Mouse (Mus musculus) hindbrain, postnatal 0 days (tissue): ENCODE results near the gene Dyrk1b. TPM values are rescaled to one million over a fixed set of nuclear protein-coding genes. Genes with fewer than 3 reads are reported as not detected.

Experiments used
- ATAC-seq: fragments of 200-750 bp; cut with Nextera tagmentation; 2 replicates; pipeline ENCODE4 v1.8.0; 2017; ENCODE audit warnings: mild to moderate bottlenecking, moderate TSS enrichment, moderate library complexity
- DNase-seq: peaks from one replicate; pipeline ENCODE4 v3.0.0-alpha.2; 2015; ENCODE audit warnings: low spot score
- H3K27ac ChIP-seq: fragments of 300-500 bp; sonication (generic); 2 replicates; pipeline ENCODE4 v1.5.1; 2014; ENCODE audit warnings: mild to moderate bottlenecking
- H3K27me3 ChIP-seq: fragments of 300-500 bp; sonication (generic); 2 replicates; pipeline ENCODE4 v1.6.1; 2014; ENCODE audit warnings: low read length, mixed read lengths; ENCODE audit not compliant: insufficient read depth
- H3K36me3 ChIP-seq: fragments of 300-500 bp; sonication (generic); 2 replicates; pipeline ENCODE4 v1.6.1; 2014; ENCODE audit warnings: low read length, mixed read lengths; ENCODE audit not compliant: insufficient read depth
- H3K4me1 ChIP-seq: fragments of 300-500 bp; sonication (generic); 2 replicates; pipeline ENCODE4 v1.6.1; 2014; ENCODE audit warnings: antibody characterized with exemption, low read length, mixed read lengths; ENCODE audit not compliant: insufficient read depth
- H3K4me2 ChIP-seq: fragments of 300-500 bp; sonication (generic); 2 replicates; pipeline ENCODE4 v1.6.1; 2014; ENCODE audit warnings: low read depth, mild to moderate bottlenecking, low read length, moderate library complexity, mixed read lengths
- H3K4me3 ChIP-seq: fragments of 300-500 bp; sonication (generic); 2 replicates; pipeline ENCODE4 v1.5.1; 2014; ENCODE audit warnings: low read length
- H3K9ac ChIP-seq: fragments of 300-500 bp; sonication (generic); replicated peaks from 2 replicates; pipeline ENCODE4 v1.6.1; 2014; ENCODE audit warnings: mild to moderate bottlenecking, low read length, moderate library complexity, mixed read lengths
- H3K9me3 ChIP-seq: fragments of 300-500 bp; sonication (generic); 2 replicates; pipeline ENCODE4 v1.6.1; 2016; ENCODE audit warnings: low read length, mixed read lengths
- CTCF ChIP-seq: IDR thresholded peaks from 2 replicates; pipeline ENCODE4 v1.5.1; 2016; ENCODE audit warnings: antibody characterized with exemption, control low read depth, low read depth
- WGBS: fragments of 180-500 bp; shearing (Covaris S2); extraction: QIAGEN DNeasy Blood & Tissue Kit; methylation state at CpG from one replicate; pipeline ENCODE4 v1.1.7; 2014; 5-methylcytosine and 5-hydroxymethylcytosine counted together
- polyA plus RNA-seq: library from polyadenylated mRNA; unstranded; fragments of >200 nt; fragmentation: Nextera tagmentation; extraction: Ambion mirVana; gene quantifications from 2 replicates; pipeline ENCODE4 v1.2.1, GENCODE M21; 2015
- total RNA-seq: library from RNA; depleted of rRNA; stranded (reverse); fragments of >200 nt; gene quantifications from 2 replicates; pipeline ENCODE4 v1.2.3, GENCODE M21; 2014

Gene Dyrk1b
- total and polyA plus RNA-seq, 2 experiments from 2014 or later: 7.8 to 36.7 TPM

- H3K36me3 ChIP-seq: peaks cover 58% of the 10 kb centered on the region
- TF ChIP-seq CTCF: no peak
- ATAC-seq: peak; percentile 94
- H3K4me1 ChIP-seq: peaks cover 9% of the 10 kb centered on the region; the same call in 1 of the 2 replicates
- H3K4me3 ChIP-seq: peak overlapping the region; percentile 95
- H3K27ac ChIP-seq: peak overlapping the region; percentile 96
- peak; percentile 99 for DNase-seq
- H3K9ac ChIP-seq: peak overlapping the region; percentile 89
- no peaks in the 10 kb centered on the region for H3K9me3 ChIP-seq
- WGBS: 2% methylated on average over 33 of the region's 56 CpGs
- H3K4me2 ChIP-seq: peak overlapping the region; percentile 82
- H3K27me3 ChIP-seq: no peaks in the 10 kb centered on the region
Measured at GRCm38 (mm10) chr7:28179741-28180377, 590 bp downstream of the Dyrk1b start.

- TF ChIP-seq CTCF: no peak
- Histone ChIP-seq H3K36me3 (peaks cover 66% of the 10 kb centered on the region), H3K9me3 (no peaks in the 10 kb centered on the region), H3K27me3 (no peaks in the 10 kb centered on the region), H3K4me2 (peak overlapping the region; percentile 82), H3K9ac (peak overlapping the region; percentile 89), H3K27ac (peak overlapping the region; percentile 96), H3K4me3 (peak overlapping the region; percentile 95), H3K4me1 (peaks cover 9% of the 10 kb centered on the region; the same call in 1 of the 2 replicates)
- WGBS: 68% methylated on average over 5 of the region's 5 CpGs
- ATAC-seq (no peak), DNase-seq (no peak)
Measured at GRCm38 (mm10) chr7:28180890-28181289, 1.6 kb downstream of the Dyrk1b start.

- ATAC-seq (no peak), DNase-seq (no peak)
- H3K36me3 ChIP-seq: peaks cover 64% of the 10 kb centered on the region
- peak overlapping the region; percentile 89; the same call in 1 of the 2 replicates for H3K9ac ChIP-seq
- peaks cover 9% of the 10 kb centered on the region; the same call in 1 of the 2 replicates for H3K4me1 ChIP-seq
- TF ChIP-seq CTCF: no peak
- WGBS: 96% methylated on average over 12 of the region's 12 CpGs
- H3K9me3 ChIP-seq: no peaks in the 10 kb centered on the region
- no peak overlapping the region; the same call in 1 of the 2 replicates for H3K27ac ChIP-seq
- H3K4me2 ChIP-seq: peak overlapping the region; percentile 82; the same call in 1 of the 2 replicates
- no peak overlapping the region for H3K4me3 ChIP-seq
- H3K27me3 ChIP-seq: no peaks in the 10 kb centered on the region
Measured at GRCm38 (mm10) chr7:28181376-28181775, 2.1 kb downstream of the Dyrk1b start.

- Histone ChIP-seq H3K27me3 (no peaks in the 10 kb centered on the region), H3K27ac (no peak overlapping the region), H3K4me2 (no peak overlapping the region), H3K36me3 (peaks cover 66% of the 10 kb centered on the region), H3K9ac (no peak overlapping the region), H3K4me1 (peaks cover 9% of the 10 kb centered on the region; the same call in 1 of the 2 replicates), H3K9me3 (no peaks in the 10 kb centered on the region), H3K4me3 (no peak overlapping the region)
- WGBS: 98% methylated on average over 22 of the region's 22 CpGs
- no peak for TF ChIP-seq CTCF
- ATAC-seq: no peak
- no peak for DNase-seq
Measured at GRCm38 (mm10) chr7:28182320-28182719, 3.1 kb downstream of the Dyrk1b start.

GRCm38 (mm10) chr7:28185884-28186283 lies 6.6 kb downstream of the Dyrk1b start:
- 0 out of 2 replicates have a peak, but pooled peaks have one; percentile 19 for ATAC-seq

GRCm38 (mm10) chr7:28186631-28187030 lies 7.4 kb downstream of the Dyrk1b start:
- Histone ChIP-seq H3K4me2 (no peak overlapping the region), H3K36me3 (peaks cover 83% of the 10 kb centered on the region), H3K4me3 (no peak overlapping the region), H3K9me3 (no peaks in the 10 kb centered on the region), H3K4me1 (no peaks in the 10 kb centered on the region), H3K27ac (no peak overlapping the region), H3K27me3 (no peaks in the 10 kb centered on the region), H3K9ac (no peak overlapping the region)
- WGBS: 88% methylated on average over 8 of the region's 8 CpGs
- TF ChIP-seq CTCF: no peak
- DNase-seq (no peak), ATAC-seq (peak; percentile 5; the same call in 1 of the 2 replicates)

More at GRCm38 (mm10) chr7:28185884-28186283, 6.6 kb downstream of the Dyrk1b start:
- no peak overlapping the region for H3K4me2 ChIP-seq
- no peak for TF ChIP-seq CTCF
- H3K9me3 ChIP-seq: no peaks in the 10 kb centered on the region
- peaks cover 5% of the 10 kb centered on the region; the same call in 1 of the 2 replicates for H3K4me1 ChIP-seq
- no peak overlapping the region for H3K27ac ChIP-seq
- no peak for DNase-seq
- H3K9ac ChIP-seq: no peak overlapping the region
- H3K36me3 ChIP-seq: peaks cover 81% of the 10 kb centered on the region
- WGBS: 92% methylated on average over 14 of the region's 14 CpGs
- no peaks in the 10 kb centered on the region for H3K27me3 ChIP-seq
- no peak overlapping the region for H3K4me3 ChIP-seq

GRCm38 (mm10) chr7:28191489-28191888 lies 12.2 kb downstream of the Dyrk1b start:
- DNase-seq (no peak), ATAC-seq (no peak)
- TF ChIP-seq CTCF: no peak
- H3K36me3 ChIP-seq: peaks cover 50% of the 10 kb centered on the region
- 94% methylated on average over 3 of the region's 3 CpGs for WGBS
- no peaks in the 10 kb centered on the region for H3K27me3 ChIP-seq
- no peaks in the 10 kb centered on the region for H3K9me3 ChIP-seq
- H3K4me1 ChIP-seq: no peaks in the 10 kb centered on the region
- no peak overlapping the region for H3K9ac ChIP-seq
- no peak overlapping the region for H3K4me2 ChIP-seq
- H3K27ac ChIP-seq: no peak overlapping the region
- no peak overlapping the region for H3K4me3 ChIP-seq
